Mouse (Mus musculus) urinary bladder, postnatal 36 days (tissue): ENCODE results near the gene Letm1.

Experiments
- DNase-seq, 2 experiments: peaks; one replicate each; pipeline ENCODE4 v3.0.0; 2022; ENCODE audit warnings: low spot score in 2 of 2, mixed read lengths in 1 of 2

The Letm1 gene

GRCm38 (mm10) chr5:33738341-33738740 is 44.3 kb downstream of the Letm1 start:
- no peak for DNase-seq

- DNase-seq: peak; percentile 69 to 72
These were observed 44.7 kb downstream of the Letm1 start for GRCm38 (mm10) chr5:33737903-33738321.

GRCm38 (mm10) chr5:33736230-33736629 is 46.4 kb downstream of the Letm1 start:
- DNase-seq: no peak

GRCm38 (mm10) chr5:33735412-33736092 is 47.1 kb downstream of the Letm1 start:
- DNase-seq: no peak

- no peak for DNase-seq
These were observed 48.8 kb downstream of the Letm1 start for GRCm38 (mm10) chr5:33733837-33734236.

GRCm38 (mm10) chr5:33731051-33731450 is 51.6 kb downstream of the Letm1 start:
- DNase-seq: no peak

- no peak for DNase-seq
These were observed 52.1 kb downstream of the Letm1 start for GRCm38 (mm10) chr5:33730516-33730915.

- no peak for DNase-seq
These were observed 53.8 kb downstream of the Letm1 start for GRCm38 (mm10) chr5:33728841-33729240.

GRCm38 (mm10) chr5:33726891-33727290 is 55.7 kb downstream of the Letm1 start:
- no peak for DNase-seq

- DNase-seq: no peak
These were observed 56.5 kb downstream of the Letm1 start for GRCm38 (mm10) chr5:33726081-33726647.

- DNase-seq: no peak
These were observed 58.8 kb downstream of the Letm1 start for GRCm38 (mm10) chr5:33723641-33724465.

- DNase-seq: no peak
These were observed 59.5 kb downstream of the Letm1 start for GRCm38 (mm10) chr5:33723019-33723640.

GRCm38 (mm10) chr5:33722266-33723018 is 60.2 kb downstream of the Letm1 start:
- no peak for DNase-seq

GRCm38 (mm10) chr5:33721541-33722265 is 60.9 kb downstream of the Letm1 start, which contains the start of gene Fgfr3:
TSS of gene Fgfr3 (plus strand) at chr5:33721674.
- DNase-seq: peak; percentile 67 to 73

- DNase-seq: no peak
These were observed 61.6 kb downstream of the Letm1 start for GRCm38 (mm10) chr5:33720852-33721490.

- no peak for DNase-seq
These were observed 64.2 kb downstream of the Letm1 start for GRCm38 (mm10) chr5:33718460-33718859.

- peak in 1 of 2 experiments; percentile 52 for DNase-seq
These were observed 66.2 kb downstream of the Letm1 start for GRCm38 (mm10) chr5:33716467-33716866.

GRCm38 (mm10) chr5:33715182-33715581 is 67.4 kb downstream of the Letm1 start:
- no peak for DNase-seq

- DNase-seq: peak in 1 of 2 experiments; percentile 75
These were observed 70.1 kb downstream of the Letm1 start for GRCm38 (mm10) chr5:33712550-33712949.

GRCm38 (mm10) chr5:33709037-33709436 is 73.6 kb downstream of the Letm1 start:
- DNase-seq: no peak
